ENCODE assay signal across 15 mouse cellular contexts in the genomic region with DNA sequence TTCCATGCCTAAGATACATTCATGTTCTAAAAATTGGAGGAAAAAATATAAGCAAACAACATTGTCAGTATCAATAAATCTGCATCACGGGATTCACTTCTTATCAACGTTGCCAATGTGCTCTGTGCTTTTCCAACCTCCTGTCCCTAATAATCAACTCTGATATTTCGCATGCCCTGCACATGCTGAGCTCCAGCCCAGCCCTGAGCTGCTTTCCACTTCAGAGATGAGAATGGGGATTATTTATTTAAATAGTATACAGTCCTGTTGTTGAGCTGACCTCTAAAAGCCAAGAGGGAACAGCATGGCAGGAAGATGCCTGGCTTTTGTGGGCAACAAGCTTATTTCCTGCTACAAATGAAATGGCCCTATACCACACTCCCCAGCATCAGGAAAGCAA.
"Had no signal": no experiment of that assay in that cellular context is flagged by ENCODE, and none has a peak within 500 bp of the region (broad histone marks: within the 10 kb centered on the region; RNA-seq: fewer than 3 reads in every experiment).

No protein-coding gene starts in this region.

- H3K27me3 ChIP-seq: kidney, embryonic 15.5 days; limb, embryonic 15.5 days; liver, embryonic 12.5 days; neural tube, embryonic 15.5 days had no signal

- DNase-seq: kidney, adult 2 months; kidney, postnatal 14 days; lung, embryonic 14.5 days; lung, postnatal 10 days; lung, postnatal 4 days; right cerebral cortex, adult 18-20 months; right cerebral cortex, postnatal 25 days; thymus, postnatal 25 days had no signal

- H3K9ac ChIP-seq: kidney, embryonic 15.5 days; limb, embryonic 15.5 days; liver, embryonic 12.5 days; lung, embryonic 14.5 days; neural tube, embryonic 15.5 days had no signal

- H3K36me3 ChIP-seq: kidney, embryonic 15.5 days; limb, embryonic 15.5 days; liver, embryonic 12.5 days; neural tube, embryonic 15.5 days had no signal

- H3K4me2 ChIP-seq: kidney, embryonic 15.5 days; limb, embryonic 15.5 days; liver, embryonic 12.5 days; lung, embryonic 14.5 days; neural tube, embryonic 15.5 days had no signal

- ATAC-seq: liver, embryonic 12.5 days had no signal

- H3K27ac ChIP-seq: kidney, embryonic 15.5 days; left cerebral cortex, adult 2 months; limb, embryonic 15.5 days; liver, embryonic 12.5 days; neural tube, embryonic 15.5 days; stomach, postnatal 0 days had no signal

- H3K4me3 ChIP-seq: kidney, embryonic 15.5 days; left cerebral cortex, adult 2 months; limb, embryonic 15.5 days; liver, embryonic 12.5 days; myocyte; neural tube, embryonic 15.5 days had no signal

- H3K9me3 ChIP-seq: kidney, embryonic 15.5 days; limb, embryonic 15.5 days; liver, embryonic 12.5 days; neural tube, embryonic 15.5 days had no signal

- H3K4me1 ChIP-seq: kidney, embryonic 15.5 days; limb, embryonic 15.5 days had no signal
